Mouse (Mus musculus): ENCODE results near the gene Afdn.

- TF ChIP-seq CHD2 (IDR thresholded peaks at IDR 0.05; ENCODE audit: low read depth, low read length): no peak
- no peak for TF ChIP-seq ZNF384 (IDR thresholded peaks at IDR 0.05; ENCODE audit: low read depth, low read length)
- no peak for TF ChIP-seq ZC3H11A (IDR thresholded peaks at IDR 0.05; ENCODE audit: borderline replicate concordance, low read depth, low read length)
- TF ChIP-seq HCFC1 (IDR thresholded peaks at IDR 0.05; ENCODE audit: borderline replicate concordance, insufficient read depth, low read length): no peak
These were observed 178.3 kb downstream of the Afdn start for GRCm38 (mm10) chr17:13938652-13939051.

All from ES-E14 (cell line).